Mouse (Mus musculus): ENCODE data around the gene Tenm2. TPM values are rescaled to one million over a fixed set of nuclear protein-coding genes. Genes with fewer than 3 reads are reported as not detected.

Tenm2 gene
- polyA plus RNA-seq, 1 experiment from 2014 or later = 0.03 TPM

DNA sequence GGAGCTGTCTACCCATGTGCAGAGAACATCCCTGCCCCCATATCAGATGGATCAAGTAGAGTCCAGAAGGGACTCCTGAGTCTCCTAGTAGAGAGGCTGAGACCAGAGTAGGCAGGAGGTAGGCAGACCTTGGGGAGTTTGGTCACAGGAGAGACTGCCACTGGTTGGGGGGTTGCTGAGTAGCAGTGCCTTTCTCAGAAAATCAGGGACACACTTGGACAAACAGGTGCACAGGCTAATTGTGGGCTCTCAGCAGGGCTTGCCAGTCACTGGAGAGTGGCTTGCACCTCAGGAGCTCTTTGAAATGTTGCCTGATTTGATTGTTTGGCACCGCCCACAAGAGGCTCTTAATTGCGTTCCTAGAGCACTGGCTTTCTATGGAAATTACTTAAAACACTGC, 885.9 kb downstream of the Tenm2 start:
- 49% methylated on average over 2 of the region's 2 CpGs for WGBS (ENCODE audit: insufficient replicate concordance)

DNA sequence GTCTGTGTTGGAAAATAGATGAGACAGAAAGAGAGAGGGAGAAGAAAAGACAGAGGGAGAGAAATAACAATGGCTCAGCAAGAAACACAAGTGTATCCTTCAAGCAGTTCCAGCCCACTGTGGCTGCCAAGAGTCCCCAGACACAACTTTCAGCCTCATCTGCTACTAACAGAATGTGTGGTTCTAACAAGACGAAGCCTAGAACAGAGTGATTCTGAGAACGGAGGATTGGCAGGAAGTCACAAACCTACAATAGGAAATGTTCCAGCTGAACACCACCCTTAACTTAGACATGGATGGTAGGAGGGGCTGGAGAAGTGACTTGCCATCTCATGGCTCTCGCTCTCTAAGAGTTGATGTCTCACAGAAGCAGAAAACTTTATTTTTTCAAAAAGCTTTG, 894.0 kb downstream of the Tenm2 start:
- Histone ChIP-seq H3K36me3 (replicated peaks) (no peaks in the 10 kb centered on the region), H3K27ac (replicated peaks) (no peak overlapping the region), H3K4me3 (replicated peaks) (no peak overlapping the region), H3K27me3 (no peaks in the 10 kb centered on the region), H3K4me2 (no peak overlapping the region), H3K9me3 (replicated peaks) (no peaks in the 10 kb centered on the region), H3K9ac (no peak overlapping the region), H3K4me1 (replicated peaks) (no peaks in the 10 kb centered on the region)
- ATAC-seq (ENCODE audit: insufficient read depth) = no peak
- 66% methylated on average over 3 of the region's 3 CpGs for WGBS (ENCODE audit: insufficient replicate concordance)

More for the DNA sequence above, 885.9 kb downstream of the Tenm2 start:
- no peak for ATAC-seq (ENCODE audit: insufficient read depth)
- H3K9ac ChIP-seq = no peak overlapping the region
- H3K9me3 ChIP-seq (replicated peaks) = no peaks in the 10 kb centered on the region
- H3K27me3 ChIP-seq = no peaks in the 10 kb centered on the region
- no peak overlapping the region for H3K4me3 ChIP-seq (replicated peaks)
- no peaks in the 10 kb centered on the region for H3K4me1 ChIP-seq (replicated peaks)
- H3K4me2 ChIP-seq = no peak overlapping the region
- H3K36me3 ChIP-seq (replicated peaks) = no peaks in the 10 kb centered on the region
- no peak overlapping the region for H3K27ac ChIP-seq (replicated peaks)

DNA sequence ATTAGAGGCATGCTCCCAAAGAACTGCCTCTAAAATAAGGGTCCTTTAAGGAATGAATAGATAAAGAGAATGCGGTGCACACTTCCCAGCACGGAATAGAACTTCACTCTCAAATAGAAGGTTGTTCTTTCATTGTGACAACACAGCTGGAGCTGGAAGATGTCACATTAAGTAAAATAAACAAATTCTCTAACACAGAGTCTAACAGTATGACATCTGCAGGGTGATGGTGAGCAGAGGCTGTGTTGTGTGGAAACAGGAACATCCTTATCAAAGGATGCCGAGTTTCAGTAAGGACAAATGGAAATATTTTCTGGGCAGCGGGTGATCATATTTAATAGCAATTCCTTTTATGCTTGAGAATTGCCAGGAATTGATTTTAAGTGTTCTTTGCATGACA, 897.3 kb downstream of the Tenm2 start:
- H3K4me2 ChIP-seq = no peak overlapping the region
- H3K36me3 ChIP-seq (replicated peaks) = no peaks in the 10 kb centered on the region
- no peak overlapping the region for H3K4me3 ChIP-seq (replicated peaks)
- no peaks in the 10 kb centered on the region for H3K27me3 ChIP-seq
- no peak for ATAC-seq (ENCODE audit: insufficient read depth)
- no peak overlapping the region for H3K9ac ChIP-seq
- H3K27ac ChIP-seq (replicated peaks) = no peak overlapping the region
- H3K4me1 ChIP-seq (replicated peaks) = no peaks in the 10 kb centered on the region
- H3K9me3 ChIP-seq (replicated peaks) = no peaks in the 10 kb centered on the region
- WGBS (ENCODE audit: insufficient replicate concordance) = 58% methylated on average over 4 of the region's 4 CpGs

DNA sequence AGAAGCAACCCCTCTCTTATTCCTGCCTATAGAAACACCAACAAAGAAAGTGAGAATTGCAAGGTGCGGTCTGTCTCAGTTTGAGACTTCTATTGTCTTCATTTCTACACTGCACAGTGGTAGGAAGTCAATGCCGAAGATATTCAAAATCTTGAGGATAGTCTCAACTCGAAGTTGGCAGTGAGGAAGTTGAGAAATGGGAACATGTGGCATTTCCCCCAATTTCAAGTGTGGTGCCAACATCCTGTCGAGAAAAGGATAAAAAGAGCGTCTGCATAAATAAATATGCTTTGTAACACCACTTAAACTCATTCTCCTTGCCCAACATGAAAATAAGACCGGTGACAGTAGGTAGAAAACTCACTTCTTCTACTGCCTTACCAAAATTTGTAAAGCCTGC, 898.7 kb downstream of the Tenm2 start:
- ATAC-seq (ENCODE audit: insufficient read depth) = no peak
- H3K4me2 ChIP-seq = no peak overlapping the region
- H3K27ac ChIP-seq (replicated peaks) = no peak overlapping the region
- no peaks in the 10 kb centered on the region for H3K9me3 ChIP-seq (replicated peaks)
- no peak overlapping the region for H3K9ac ChIP-seq
- 62% methylated on average over 6 of the region's 6 CpGs for WGBS (ENCODE audit: insufficient replicate concordance)
- H3K4me3 ChIP-seq (replicated peaks) = no peak overlapping the region
- no peaks in the 10 kb centered on the region for H3K4me1 ChIP-seq (replicated peaks)
- H3K36me3 ChIP-seq (replicated peaks) = no peaks in the 10 kb centered on the region
- H3K27me3 ChIP-seq = no peaks in the 10 kb centered on the region

DNA sequence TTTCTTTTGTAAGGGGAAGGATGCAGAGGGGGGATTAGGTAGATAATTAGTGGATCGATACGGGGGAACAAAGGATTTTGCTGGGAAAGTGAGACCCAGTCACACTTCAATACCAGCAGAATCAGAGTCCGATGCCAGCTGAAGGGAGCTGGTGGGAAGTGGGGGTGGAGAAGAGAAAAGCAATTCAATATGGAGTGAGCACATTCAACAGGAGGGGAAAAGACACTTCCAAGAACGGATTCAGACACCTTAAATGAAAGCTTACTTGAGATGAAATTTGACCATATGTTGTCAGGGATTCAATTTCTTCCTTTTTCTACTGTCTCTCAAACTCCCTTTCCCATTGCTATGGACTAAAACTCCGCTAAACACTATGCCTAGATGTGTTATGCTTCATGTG, 900.6 kb downstream of the Tenm2 start:
- no peak overlapping the region for H3K27ac ChIP-seq (replicated peaks)
- no peak overlapping the region for H3K4me2 ChIP-seq
- H3K4me3 ChIP-seq (replicated peaks) = no peak overlapping the region
- 51% methylated on average over 5 of the region's 5 CpGs for WGBS (ENCODE audit: insufficient replicate concordance)
- H3K27me3 ChIP-seq = no peaks in the 10 kb centered on the region
- no peak overlapping the region for H3K9ac ChIP-seq
- no peaks in the 10 kb centered on the region for H3K4me1 ChIP-seq (replicated peaks)
- H3K36me3 ChIP-seq (replicated peaks) = no peaks in the 10 kb centered on the region
- ATAC-seq (ENCODE audit: insufficient read depth) = no peak
- H3K9me3 ChIP-seq (replicated peaks) = no peaks in the 10 kb centered on the region

DNA sequence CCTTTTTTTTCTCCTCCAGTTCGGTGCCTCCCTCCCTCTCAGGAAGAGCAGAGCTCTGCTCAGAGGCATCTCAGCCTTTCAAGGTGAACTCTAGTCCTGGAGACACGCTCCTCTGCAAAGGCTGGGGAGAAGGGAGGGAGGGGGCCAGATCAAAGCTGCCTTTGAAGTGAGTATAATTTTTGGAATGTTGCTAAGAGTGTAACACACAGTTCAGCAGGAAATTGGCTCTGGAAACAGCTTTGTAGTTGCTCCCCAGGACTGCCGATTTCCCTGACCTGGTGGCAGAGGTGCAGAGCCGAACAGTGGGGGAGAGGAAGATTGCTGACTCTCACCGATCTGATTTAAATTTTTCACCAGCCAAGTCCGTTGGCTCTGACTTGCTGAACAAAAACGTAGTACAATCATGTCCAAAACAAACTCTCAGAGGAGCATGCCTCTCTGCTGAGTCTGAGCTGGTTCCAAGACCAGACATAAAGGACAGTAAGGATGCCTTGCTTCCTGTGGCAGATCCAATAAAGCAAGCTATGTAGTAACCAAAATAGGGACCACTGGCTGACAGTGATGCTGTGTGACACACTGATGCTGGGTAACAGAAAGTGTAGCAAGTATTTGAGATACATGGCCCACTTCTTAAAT, 901.5 kb downstream of the Tenm2 start:
- Histone ChIP-seq H3K36me3 (replicated peaks) (no peaks in the 10 kb centered on the region), H3K9me3 (replicated peaks) (no peaks in the 10 kb centered on the region), H3K27ac (replicated peaks) (no peak overlapping the region), H3K4me2 (no peak overlapping the region), H3K4me1 (replicated peaks) (no peaks in the 10 kb centered on the region), H3K4me3 (replicated peaks) (no peak overlapping the region), H3K27me3 (no peaks in the 10 kb centered on the region), H3K9ac (no peak overlapping the region)
- no peak for ATAC-seq (ENCODE audit: insufficient read depth)
- WGBS (ENCODE audit: insufficient replicate concordance) = 13% methylated on average over 7 of the region's 7 CpGs

DNA sequence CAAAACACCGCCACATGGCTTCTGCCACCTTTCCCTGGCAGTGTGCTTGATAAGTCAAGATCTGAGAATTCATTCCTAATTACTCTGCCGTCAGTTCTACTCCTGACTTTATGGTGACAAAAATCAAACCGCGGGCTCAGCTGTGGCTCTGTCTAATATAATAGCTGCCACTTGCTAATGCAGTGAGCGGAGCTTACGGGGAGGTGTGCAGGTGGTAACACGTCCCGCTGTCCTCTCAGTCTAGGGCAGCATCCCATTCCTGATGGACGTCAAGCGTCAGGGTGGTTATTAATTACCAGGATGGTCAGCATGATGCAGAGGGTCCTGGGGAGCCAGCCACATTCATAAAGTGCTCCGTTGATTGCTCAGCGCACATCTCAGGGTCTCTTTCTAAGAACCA, 903.5 kb downstream of the Tenm2 start:
- H3K36me3 ChIP-seq (replicated peaks) = no peaks in the 10 kb centered on the region
- no peaks in the 10 kb centered on the region for H3K27me3 ChIP-seq
- WGBS (ENCODE audit: insufficient replicate concordance) = 71% methylated on average over 12 of the region's 12 CpGs
- no peak overlapping the region for H3K4me2 ChIP-seq
- H3K9me3 ChIP-seq (replicated peaks) = no peaks in the 10 kb centered on the region
- H3K4me3 ChIP-seq (replicated peaks) = no peak overlapping the region
- H3K4me1 ChIP-seq (replicated peaks) = no peaks in the 10 kb centered on the region
- no peak overlapping the region for H3K9ac ChIP-seq
- ATAC-seq (ENCODE audit: insufficient read depth) = no peak
- H3K27ac ChIP-seq (replicated peaks) = no peak overlapping the region

DNA sequence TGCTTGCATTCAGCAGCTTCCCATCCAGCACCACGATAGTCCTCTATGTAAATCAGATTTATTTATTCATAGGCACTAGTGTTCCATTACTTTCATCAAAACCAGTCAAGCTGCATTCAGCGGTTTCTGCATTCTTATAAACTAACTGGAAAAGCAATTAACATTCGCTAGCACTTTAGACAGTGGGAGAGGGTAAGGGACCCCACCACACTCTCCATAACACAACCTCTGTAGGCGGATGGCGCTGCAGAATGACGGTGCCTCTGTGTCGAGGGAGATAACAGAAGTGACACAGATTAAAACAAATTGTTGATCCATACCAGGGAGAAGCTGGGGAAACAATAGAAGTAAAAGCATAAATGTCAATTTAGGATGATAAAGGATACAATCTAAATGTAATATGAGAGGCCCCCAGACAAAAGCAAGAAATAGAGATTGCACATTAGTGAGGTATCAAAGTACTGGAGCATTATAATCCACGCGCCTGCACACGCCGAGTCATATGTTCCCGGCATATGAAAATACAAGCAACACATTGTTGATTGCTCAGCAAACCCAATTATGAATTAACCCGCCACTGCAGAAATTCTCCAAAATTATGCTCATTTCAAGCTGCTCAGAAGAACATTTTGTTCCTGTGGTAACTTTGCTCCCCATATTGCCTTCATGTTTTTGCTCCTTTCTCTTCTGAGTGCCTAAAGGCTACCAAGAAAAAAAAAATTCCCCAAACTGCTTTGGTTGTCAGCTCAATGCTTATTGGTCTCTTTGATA, 904.2 kb downstream of the Tenm2 start:
- WGBS (ENCODE audit: insufficient replicate concordance) = 70% methylated on average over 13 of the region's 13 CpGs
- no peaks in the 10 kb centered on the region for H3K27me3 ChIP-seq
- H3K36me3 ChIP-seq (replicated peaks) = no peaks in the 10 kb centered on the region
- no peak overlapping the region for H3K9ac ChIP-seq
- H3K27ac ChIP-seq (replicated peaks) = no peak overlapping the region
- H3K4me2 ChIP-seq = no peak overlapping the region
- no peak for ATAC-seq (ENCODE audit: insufficient read depth)
- no peaks in the 10 kb centered on the region for H3K9me3 ChIP-seq (replicated peaks)
- no peak overlapping the region for H3K4me3 ChIP-seq (replicated peaks)
- H3K4me1 ChIP-seq (replicated peaks) = no peaks in the 10 kb centered on the region

DNA sequence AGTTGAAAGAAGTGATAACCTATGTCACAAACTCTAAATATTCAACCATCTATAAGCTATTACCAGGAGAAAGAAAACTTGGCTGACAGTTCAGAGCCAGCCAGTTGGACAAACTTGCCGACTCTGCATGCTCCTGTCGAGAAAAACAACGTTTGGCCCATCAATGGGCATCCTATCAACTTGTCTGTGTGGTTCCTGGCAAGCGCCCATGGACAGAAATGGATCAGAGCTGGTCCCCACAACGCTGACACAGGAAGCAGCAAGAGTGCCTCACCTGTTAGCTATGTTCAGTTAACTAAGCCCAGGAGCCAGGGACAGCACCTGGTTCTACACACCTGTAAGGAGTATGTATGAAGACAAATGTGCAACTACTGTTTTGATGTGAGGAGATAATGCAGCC, 908.5 kb downstream of the Tenm2 start:
- Histone ChIP-seq H3K9ac (no peak overlapping the region), H3K4me2 (no peak overlapping the region), H3K4me1 (replicated peaks) (no peaks in the 10 kb centered on the region), H3K27ac (replicated peaks) (no peak overlapping the region), H3K4me3 (replicated peaks) (no peak overlapping the region), H3K27me3 (no peaks in the 10 kb centered on the region), H3K9me3 (replicated peaks) (no peaks in the 10 kb centered on the region), H3K36me3 (replicated peaks) (no peaks in the 10 kb centered on the region)
- no peak for ATAC-seq (ENCODE audit: insufficient read depth)
- 47% methylated on average over 5 of the region's 5 CpGs for WGBS (ENCODE audit: insufficient replicate concordance)

DNA sequence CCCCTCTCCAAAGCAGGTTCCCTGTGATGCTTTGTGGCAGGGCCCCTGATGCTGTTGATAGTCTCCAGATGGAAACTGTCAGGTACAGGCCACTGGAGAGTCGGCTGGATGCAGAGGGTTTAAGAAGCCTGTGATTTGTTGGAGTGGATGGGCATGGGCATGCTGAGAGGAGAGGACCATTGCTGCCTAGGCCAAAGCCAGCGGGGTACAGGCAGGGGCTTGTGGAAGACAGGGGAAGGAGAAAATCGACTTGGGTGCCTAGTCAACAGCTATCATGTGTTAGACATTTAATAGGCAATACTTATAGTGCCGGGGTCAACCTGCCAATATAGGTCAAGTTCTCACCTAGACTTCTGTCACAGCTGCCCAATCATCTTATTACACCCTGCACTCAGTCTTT, 926.4 kb downstream of the Tenm2 start:
- no peak for ATAC-seq (ENCODE audit: insufficient read depth)
- no peaks in the 10 kb centered on the region for H3K36me3 ChIP-seq (replicated peaks)
- H3K9ac ChIP-seq = no peak overlapping the region
- no peak overlapping the region for H3K4me3 ChIP-seq (replicated peaks)
- no peaks in the 10 kb centered on the region for H3K4me1 ChIP-seq (replicated peaks)
- WGBS (ENCODE audit: insufficient replicate concordance) = 42% methylated on average over 4 of the region's 4 CpGs
- no peaks in the 10 kb centered on the region for H3K27me3 ChIP-seq
- H3K4me2 ChIP-seq = no peak overlapping the region
- H3K27ac ChIP-seq (replicated peaks) = no peak overlapping the region
- H3K9me3 ChIP-seq (replicated peaks) = no peaks in the 10 kb centered on the region

DNA sequence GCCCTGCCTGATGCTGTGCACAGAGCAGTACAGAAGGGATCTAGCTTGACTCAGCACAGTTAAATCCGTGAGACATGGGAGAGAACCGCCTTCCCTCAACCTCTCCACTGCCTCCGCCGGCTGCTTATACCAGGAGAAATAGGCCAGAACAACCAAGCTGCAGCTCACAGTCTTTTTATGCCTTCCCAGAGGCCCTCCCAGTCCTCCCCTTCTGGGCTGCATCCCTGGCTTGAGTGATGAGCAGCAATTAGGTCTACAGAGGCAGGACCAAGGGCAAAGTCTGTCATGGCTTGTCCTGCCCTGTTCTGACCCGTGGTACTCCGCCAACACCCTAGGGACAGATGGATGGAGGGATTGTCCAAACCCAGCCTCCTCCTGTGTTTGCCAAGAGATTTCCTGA, 928.5 kb downstream of the Tenm2 start:
- H3K36me3 ChIP-seq (replicated peaks) = no peaks in the 10 kb centered on the region
- H3K4me3 ChIP-seq (replicated peaks) = no peak overlapping the region
- no peak overlapping the region for H3K4me2 ChIP-seq
- no peak for ATAC-seq (ENCODE audit: insufficient read depth)
- no peaks in the 10 kb centered on the region for H3K9me3 ChIP-seq (replicated peaks)
- H3K9ac ChIP-seq = no peak overlapping the region
- WGBS (ENCODE audit: insufficient replicate concordance) = 69% methylated on average over 6 of the region's 6 CpGs
- H3K4me1 ChIP-seq (replicated peaks) = no peaks in the 10 kb centered on the region
- no peak overlapping the region for H3K27ac ChIP-seq (replicated peaks)
- H3K27me3 ChIP-seq = no peaks in the 10 kb centered on the region
